24 mouse cellular contexts compared by ENCODE assay signal in genomic region chr2:159064403-159064970, GRCm38 (mm10).
DNase-seq lines count a peak whose midpoint lies in the region; ATAC-seq and TF ChIP-seq lines count a peak whose summit lies in the region.
"Had no signal": no experiment of that assay in that cellular context is flagged by ENCODE, and none has a peak within 500 bp of the region (broad histone marks: within the 10 kb centered on the region; RNA-seq: fewer than 3 reads in every experiment).

No protein-coding gene starts in this region.

- H3K4me2 ChIP-seq in limb, embryonic 13.5 days (replicated peaks): no peak overlapping the region
- no peak overlapping the region for H3K4me2 ChIP-seq in limb, embryonic 14.5 days (replicated peaks; ENCODE audit: low read depth, low read length, severe bottlenecking)
- H3K4me2 ChIP-seq: embryonic facial prominence, embryonic 13.5 days; forebrain, embryonic 12.5 days; forebrain, embryonic 15.5 days; hindbrain, embryonic 13.5 days had no signal

- peaks cover 8% of the 10 kb centered on the region for H3K4me1 ChIP-seq in limb, embryonic 13.5 days
- peaks cover 17% of the 10 kb centered on the region for H3K4me1 ChIP-seq in limb, embryonic 10.5 days
- no peaks in the 10 kb centered on the region for H3K4me1 ChIP-seq in limb, embryonic 14.5 days (ENCODE audit: control insufficient read depth, insufficient read depth, low read length)
- H3K4me1 ChIP-seq: heart, embryonic 10.5 days had no signal

- WGBS in limb, embryonic 13.5 days: 53% methylated on average over 9 of the region's 9 CpGs
- 84% methylated on average over 9 of the region's 9 CpGs for WGBS in limb, embryonic 10.5 days
- 46% methylated on average over 9 of the region's 9 CpGs for WGBS in limb, embryonic 14.5 days

- no peak for TF ChIP-seq POLR2A in limb, embryonic 14.5 days (IDR thresholded peaks at IDR 0.05; ENCODE audit: borderline replicate concordance, extremely low read depth, insufficient read depth, insufficient read length)

- 0 out of 2 replicates have a peak overlapping the region, but pooled peaks have one; percentile 10 for H3K27ac ChIP-seq in limb, embryonic 13.5 days
- H3K27ac ChIP-seq in limb, embryonic 10.5 days: no peak overlapping the region
- H3K27ac ChIP-seq in limb, embryonic 14.5 days (replicated peaks; ENCODE audit: low read depth, low read length): no peak overlapping the region
- H3K27ac ChIP-seq: embryonic facial prominence, embryonic 10.5 days; embryonic facial prominence, embryonic 13.5 days; forebrain, embryonic 12.5 days; forebrain, embryonic 15.5 days; heart, adult 2 months; heart, embryonic 10.5 days; hindbrain, embryonic 13.5 days had no signal

- H3K36me3 ChIP-seq in limb, embryonic 13.5 days: no peaks in the 10 kb centered on the region
- H3K36me3 ChIP-seq in limb, embryonic 10.5 days: no peaks in the 10 kb centered on the region
- no peaks in the 10 kb centered on the region for H3K36me3 ChIP-seq in limb, embryonic 14.5 days (ENCODE audit: control insufficient read depth, insufficient read depth, low read length)
- H3K36me3 ChIP-seq: embryonic facial prominence, embryonic 10.5 days; embryonic facial prominence, embryonic 13.5 days; forebrain, embryonic 12.5 days; forebrain, embryonic 15.5 days; heart, embryonic 10.5 days; hindbrain, embryonic 13.5 days had no signal

- peaks cover 31% of the 10 kb centered on the region for H3K27me3 ChIP-seq in limb, embryonic 13.5 days
- H3K27me3 ChIP-seq in limb, embryonic 10.5 days (ENCODE audit: low read depth, poor library complexity, severe bottlenecking): peaks cover 36% of the 10 kb centered on the region; the same call in 1 of the 2 replicates
- H3K27me3 ChIP-seq in limb, embryonic 14.5 days (ENCODE audit: control insufficient read depth, insufficient read depth, low read length): no peaks in the 10 kb centered on the region
- H3K27me3 ChIP-seq: embryonic facial prominence, embryonic 13.5 days; forebrain, embryonic 15.5 days had no signal

- ATAC-seq in limb, embryonic 13.5 days (ENCODE audit: low FRiP score, low read depth): no peak
- peak; percentile 60; the same call in 1 of the 2 replicates for ATAC-seq in limb, embryonic 14.5 days (ENCODE audit: low FRiP score, low read depth)
- ATAC-seq: CD4-positive, CD25-positive, alpha-beta regulatory T cell, adult 4 months; forebrain, embryonic 15.5 days; hindbrain, embryonic 16.5 days had no signal

- H3K9ac ChIP-seq in limb, embryonic 13.5 days: no peak overlapping the region
- no peak overlapping the region for H3K9ac ChIP-seq in limb, embryonic 14.5 days (ENCODE audit: low read depth, low read length, severe bottlenecking)
- H3K9ac ChIP-seq: embryonic facial prominence, embryonic 13.5 days; forebrain, embryonic 12.5 days; forebrain, embryonic 15.5 days; hindbrain, embryonic 13.5 days had no signal

- no peaks in the 10 kb centered on the region for H3K9me3 ChIP-seq in limb, embryonic 13.5 days
- H3K9me3 ChIP-seq in limb, embryonic 10.5 days (replicated peaks): no peaks in the 10 kb centered on the region
- no peaks in the 10 kb centered on the region for H3K9me3 ChIP-seq in limb, embryonic 14.5 days (ENCODE audit: control insufficient read depth, low read length)
- H3K9me3 ChIP-seq: embryonic facial prominence, embryonic 10.5 days; embryonic facial prominence, embryonic 13.5 days; forebrain, embryonic 12.5 days; forebrain, embryonic 15.5 days; heart, embryonic 10.5 days; hindbrain, embryonic 13.5 days had no signal

- DNase-seq in kidney, postnatal 10 days: peak; percentile 63
- DNase-seq in kidney, adult 9 months: no peak
- no peak for DNase-seq in limb, embryonic 10.5 days (ENCODE audit: low spot score)
- DNase-seq in limb, embryonic 14.5 days (ENCODE audit: low spot score): no peak
- no peak for DNase-seq in adrenal gland, postnatal 10 days
- DNase-seq: adrenal gland, adult 2 months; adrenal gland, postnatal 25 days; cerebellum, adult 11-12 months; cerebellum, adult 8-10 months; cerebellum, postnatal 10 days; cerebellum, postnatal 36 days; embryo, embryonic 11 days; gastrocnemius, postnatal 25 days; heart, adult 2 months had no signal

- H3K4me3 ChIP-seq in limb, embryonic 13.5 days: no peak overlapping the region
- no peak overlapping the region for H3K4me3 ChIP-seq in limb, embryonic 10.5 days
- H3K4me3 ChIP-seq in limb, embryonic 14.5 days (replicated peaks; ENCODE audit: low read length): no peak overlapping the region
- H3K4me3 ChIP-seq: embryonic facial prominence, embryonic 10.5 days; embryonic facial prominence, embryonic 13.5 days; erythroblast, embryonic 14.5 days; forebrain, embryonic 12.5 days; forebrain, embryonic 15.5 days; heart, adult 2 months; heart, embryonic 10.5 days; hindbrain, embryonic 13.5 days had no signal
